Comparison of ENCODE assay signal across 34 mouse cellular contexts in genomic region chr6:113559736-113560135, GRCm38 (mm10). TPM values are rescaled to one million over a fixed set of nuclear protein-coding genes. Genes with fewer than 3 reads are reported as not detected.
DNase-seq lines count a peak whose midpoint lies in the region; ATAC-seq and TF ChIP-seq lines count a peak whose summit lies in the region.
"Had no signal": no experiment of that assay in that cellular context is flagged by ENCODE, and none has a peak within 500 bp of the region (broad histone marks: within the 10 kb centered on the region; RNA-seq: fewer than 3 reads in every experiment).

No protein-coding gene starts in this region.

- H3K4me1 ChIP-seq in hindbrain, postnatal 0 days (ENCODE audit: insufficient read depth, low read length), result no peaks in the 10 kb centered on the region
- H3K4me1 ChIP-seq in hindbrain, embryonic 10.5 days (replicated peaks), result no peaks in the 10 kb centered on the region
- H3K4me1 ChIP-seq in midbrain, embryonic 14.5 days (ENCODE audit: control insufficient read depth, insufficient read depth, low read length), result no peaks in the 10 kb centered on the region
- no peaks in the 10 kb centered on the region for H3K4me1 ChIP-seq in midbrain, embryonic 16.5 days (ENCODE audit: control insufficient read depth, insufficient read depth, low read length)
- H3K4me1 ChIP-seq: heart, embryonic 12.5 days; lung, embryonic 15.5 days; midbrain, embryonic 10.5 days had no signal

- H3K27me3 ChIP-seq in hindbrain, postnatal 0 days (ENCODE audit: insufficient read depth, low read length), result no peaks in the 10 kb centered on the region
- H3K27me3 ChIP-seq in hindbrain, embryonic 10.5 days (ENCODE audit: insufficient read depth, poor library complexity, severe bottlenecking), result no peaks in the 10 kb centered on the region
- no peaks in the 10 kb centered on the region for H3K27me3 ChIP-seq in midbrain, embryonic 14.5 days (ENCODE audit: control insufficient read depth, insufficient read depth, low read length)
- no peaks in the 10 kb centered on the region for H3K27me3 ChIP-seq in midbrain, embryonic 16.5 days (ENCODE audit: control insufficient read depth, insufficient read depth, low read depth, low read length)
- H3K27me3 ChIP-seq: heart, embryonic 12.5 days; limb, embryonic 13.5 days; lung, embryonic 15.5 days had no signal

- no peak overlapping the region for H3K27ac ChIP-seq in hindbrain, postnatal 0 days
- H3K27ac ChIP-seq in hindbrain, embryonic 10.5 days, result no peak overlapping the region
- H3K27ac ChIP-seq in midbrain, embryonic 14.5 days (replicated peaks; ENCODE audit: low read depth, low read length), result no peak overlapping the region
- no peak overlapping the region for H3K27ac ChIP-seq in midbrain, embryonic 16.5 days (ENCODE audit: low read length)
- H3K27ac ChIP-seq: heart, adult 2 months; hindbrain, embryonic 14.5 days; limb, embryonic 13.5 days; lung, embryonic 15.5 days; midbrain, embryonic 10.5 days had no signal

- no peaks in the 10 kb centered on the region for H3K36me3 ChIP-seq in hindbrain, postnatal 0 days (ENCODE audit: insufficient read depth, low read length)
- peaks cover 56% of the 10 kb centered on the region for H3K36me3 ChIP-seq in hindbrain, embryonic 10.5 days
- H3K36me3 ChIP-seq in midbrain, embryonic 14.5 days (ENCODE audit: control insufficient read depth, insufficient read depth, low read length), result no peaks in the 10 kb centered on the region
- H3K36me3 ChIP-seq in midbrain, embryonic 16.5 days (ENCODE audit: control insufficient read depth, insufficient read depth, low read length), result no peaks in the 10 kb centered on the region

- 60% methylated on average over 6 of the region's 6 CpGs for WGBS in hindbrain, postnatal 0 days
- WGBS in hindbrain, embryonic 10.5 days, result 83% methylated on average over 6 of the region's 6 CpGs
- 61% methylated on average over 6 of the region's 6 CpGs for WGBS in midbrain, embryonic 14.5 days
- 52% methylated on average over 6 of the region's 6 CpGs for WGBS in midbrain, embryonic 16.5 days

- no peak overlapping the region for H3K4me3 ChIP-seq in hindbrain, postnatal 0 days (ENCODE audit: low read length)
- no peak overlapping the region for H3K4me3 ChIP-seq in hindbrain, embryonic 10.5 days
- no peak overlapping the region for H3K4me3 ChIP-seq in midbrain, embryonic 14.5 days (replicated peaks; ENCODE audit: low read depth, low read length)
- no peak overlapping the region for H3K4me3 ChIP-seq in midbrain, embryonic 16.5 days (ENCODE audit: low read depth, low read length)
- H3K4me3 ChIP-seq: erythroblast, embryonic 14.5 days; heart, adult 2 months; heart, embryonic 12.5 days; limb, embryonic 13.5 days; lung, embryonic 15.5 days; midbrain, embryonic 10.5 days had no signal

- H3K9me3 ChIP-seq in hindbrain, postnatal 0 days (ENCODE audit: low read length), result no peaks in the 10 kb centered on the region
- H3K9me3 ChIP-seq in hindbrain, embryonic 10.5 days, result no peaks in the 10 kb centered on the region
- no peaks in the 10 kb centered on the region for H3K9me3 ChIP-seq in midbrain, embryonic 14.5 days (ENCODE audit: control insufficient read depth, low read length)
- H3K9me3 ChIP-seq in midbrain, embryonic 16.5 days (replicated peaks; ENCODE audit: control insufficient read depth, low read length, poor library complexity, severe bottlenecking), result no peaks in the 10 kb centered on the region
- H3K9me3 ChIP-seq: heart, embryonic 12.5 days; limb, embryonic 13.5 days; lung, embryonic 15.5 days; midbrain, embryonic 10.5 days had no signal

- no peak overlapping the region for H3K9ac ChIP-seq in hindbrain, postnatal 0 days (replicated peaks; ENCODE audit: low read length)
- no peak overlapping the region for H3K9ac ChIP-seq in midbrain, embryonic 14.5 days (replicated peaks; ENCODE audit: low read length)
- no peak overlapping the region for H3K9ac ChIP-seq in midbrain, embryonic 16.5 days (ENCODE audit: low read depth, low read length)
- H3K9ac ChIP-seq: heart, embryonic 12.5 days; hindbrain, embryonic 14.5 days; limb, embryonic 13.5 days; lung, embryonic 15.5 days had no signal

- no peak for TF ChIP-seq CTCF in hindbrain, postnatal 0 days (IDR thresholded peaks at IDR 0.05; ENCODE audit: low read depth)

- H3K4me2 ChIP-seq in hindbrain, postnatal 0 days (ENCODE audit: low read depth, low read length), result no peak overlapping the region
- no peak overlapping the region for H3K4me2 ChIP-seq in midbrain, embryonic 14.5 days (ENCODE audit: low read length)
- no peak overlapping the region for H3K4me2 ChIP-seq in midbrain, embryonic 16.5 days (ENCODE audit: low read length)
- H3K4me2 ChIP-seq: heart, embryonic 12.5 days; hindbrain, embryonic 14.5 days; limb, embryonic 13.5 days; liver, embryonic 11.5 days; lung, embryonic 15.5 days had no signal

- DNase-seq in hindbrain, postnatal 0 days (ENCODE audit: low spot score), result peak; percentile 4
- no peak for DNase-seq in hindbrain, embryonic 10.5 days (ENCODE audit: low spot score)
- DNase-seq in midbrain, embryonic 14.5 days, result peak; percentile 31
- DNase-seq in R1 (ENCODE audit: low read depth, low spot score), result peak; percentile 51
- DNase-seq in telencephalon, adult 2 months (ENCODE audit: low read depth, low spot score), result peak; percentile 59
- DNase-seq in MN1 (ENCODE audit: low spot score), result no peak
- DNase-seq: adrenal gland, postnatal 25 days; cerebellum, adult 2 months; cerebellum, postnatal 14 days; heart, adult 2 months; heart, postnatal 4 days; kidney, adult 11 months; kidney, postnatal 14 days; retina, postnatal 1 day; thymus, postnatal 4 days had no signal

- no peak for ATAC-seq in hindbrain, postnatal 0 days
- no peak for ATAC-seq in midbrain, embryonic 14.5 days (ENCODE audit: low FRiP score, low TSS enrichment)
- no peak for ATAC-seq in midbrain, embryonic 16.5 days
- ATAC-seq: CD4-positive, CD25-positive, alpha-beta regulatory T cell, adult 4 months; inflammation-experienced regulatory T-cells, adult 6 months had no signal

RNA-seq across cellular contexts. Expression of gene Fancd2, which starts 28.3 kb away (rescaled TPM):
- 3.8 and 4.5 TPM in 2 replicates for total RNA-seq in hindbrain, postnatal 0 days (2014; rRNA removed)
- 2.1 and 2.7 TPM in 2 replicates for polyA plus RNA-seq in hindbrain, postnatal 0 days (2015; fragmentation: Nextera tagmentation; extraction: Ambion mirVana)
- 13.2 and 18.1 TPM in 2 replicates for polyA plus RNA-seq in hindbrain, embryonic 10.5 days (2016; fragmentation: Nextera tagmentation; extraction: Ambion mirVana)
- 2.1 and 3.7 TPM in 2 replicates for polyA plus RNA-seq in midbrain, embryonic 14.5 days (2014; fragmentation: Nextera tagmentation; extraction: Ambion mirVana)
- 1.4 and 1.8 TPM in 2 replicates for polyA plus RNA-seq in midbrain, embryonic 16.5 days (2015; fragmentation: Nextera tagmentation; extraction: Ambion mirVana)

RNA-seq across cellular contexts. Expression of gene Emc3, which starts 28.3 kb away (rescaled TPM):
- total RNA-seq in hindbrain, postnatal 0 days (2014; rRNA removed), result 81.0 and 86.8 TPM in 2 replicates
- polyA plus RNA-seq in hindbrain, postnatal 0 days (2015; fragmentation: Nextera tagmentation; extraction: Ambion mirVana), result 120 and 124 TPM in 2 replicates
- 79.0 and 81.8 TPM in 2 replicates for polyA plus RNA-seq in hindbrain, embryonic 10.5 days (2016; fragmentation: Nextera tagmentation; extraction: Ambion mirVana)
- 91.9 and 100 TPM in 2 replicates for polyA plus RNA-seq in midbrain, embryonic 14.5 days (2014; fragmentation: Nextera tagmentation; extraction: Ambion mirVana)
- 112 and 116 TPM in 2 replicates for polyA plus RNA-seq in midbrain, embryonic 16.5 days (2015; fragmentation: Nextera tagmentation; extraction: Ambion mirVana)

RNA-seq across cellular contexts. Expression of gene Fancd2os, which starts 40.8 kb away (rescaled TPM):
- total RNA-seq in hindbrain, postnatal 0 days (2014; rRNA removed), result 0.54 TPM in 1 of 2 replicates, not detected in the other
- polyA plus RNA-seq in hindbrain, postnatal 0 days (2015; fragmentation: Nextera tagmentation; extraction: Ambion mirVana), result not detected in 2 replicates
- polyA plus RNA-seq in hindbrain, embryonic 10.5 days (2016; fragmentation: Nextera tagmentation; extraction: Ambion mirVana), result 0.20 and 0.21 TPM in 2 replicates
- polyA plus RNA-seq in midbrain, embryonic 14.5 days (2014; fragmentation: Nextera tagmentation; extraction: Ambion mirVana), result not detected in 2 replicates
- not detected in 2 replicates for polyA plus RNA-seq in midbrain, embryonic 16.5 days (2015; fragmentation: Nextera tagmentation; extraction: Ambion mirVana)
- total RNA-seq: gastrocnemius, adult 8-10 months; gastrocnemius, postnatal 4 days; heart, adult 2 months; heart, postnatal 4 days; megakaryocyte progenitor cell, adult 5-6 weeks; monocyte, adult 5-6 weeks had no signal
- polyA plus RNA-seq: CD4-positive, CD25-positive, alpha-beta regulatory T cell, adult 4 months; cerebellum, adult 2 months; embryonic facial prominence, embryonic 14.5 days; erythroblast, embryonic 14.5 days; forebrain, embryonic 11.5 days; heart, adult 2 months; heart, embryonic 12.5 days; heart, postnatal 0 days; hindbrain, embryonic 14.5 days; inflammation-experienced regulatory T-cells, adult 6 months; limb, embryonic 13.5 days; liver, embryonic 16.5 days; lung, embryonic 15.5 days; neural tube, embryonic 14.5 days had no signal

RNA-seq across cellular contexts. Expression of gene Brk1, which starts 44.8 kb away (rescaled TPM):
- 179 and 211 TPM in 2 replicates for total RNA-seq in hindbrain, postnatal 0 days (2014; rRNA removed)
- polyA plus RNA-seq in hindbrain, postnatal 0 days (2015; fragmentation: Nextera tagmentation; extraction: Ambion mirVana), result 295 TPM in 2 replicates
- 209 and 225 TPM in 2 replicates for polyA plus RNA-seq in hindbrain, embryonic 10.5 days (2016; fragmentation: Nextera tagmentation; extraction: Ambion mirVana)
- polyA plus RNA-seq in midbrain, embryonic 14.5 days (2014; fragmentation: Nextera tagmentation; extraction: Ambion mirVana), result 258 and 280 TPM in 2 replicates
- 227 and 250 TPM in 2 replicates for polyA plus RNA-seq in midbrain, embryonic 16.5 days (2015; fragmentation: Nextera tagmentation; extraction: Ambion mirVana)

RNA-seq across cellular contexts. Expression of gene Prrt3, which starts 58.0 kb away (rescaled TPM):
- total RNA-seq in hindbrain, postnatal 0 days (2014; rRNA removed), result 40.4 and 41.7 TPM in 2 replicates
- polyA plus RNA-seq in hindbrain, postnatal 0 days (2015; fragmentation: Nextera tagmentation; extraction: Ambion mirVana), result 15.7 and 15.8 TPM in 2 replicates
- polyA plus RNA-seq in hindbrain, embryonic 10.5 days (2016; fragmentation: Nextera tagmentation; extraction: Ambion mirVana), result 1.8 TPM in 2 replicates
- 8.2 and 10.6 TPM in 2 replicates for polyA plus RNA-seq in midbrain, embryonic 14.5 days (2014; fragmentation: Nextera tagmentation; extraction: Ambion mirVana)
- polyA plus RNA-seq in midbrain, embryonic 16.5 days (2015; fragmentation: Nextera tagmentation; extraction: Ambion mirVana), result 13.5 and 14.4 TPM in 2 replicates
- total RNA-seq: gastrocnemius, adult 8-10 months; heart, adult 2 months; heart, postnatal 4 days; megakaryocyte progenitor cell, adult 5-6 weeks; monocyte, adult 5-6 weeks had no signal
- polyA plus RNA-seq: CD4-positive, CD25-positive, alpha-beta regulatory T cell, adult 4 months; erythroblast, embryonic 14.5 days; heart, adult 2 months had no signal

Comparison
In these comparisons a context has a peak if more than half of its experiments do, and no peak if none do; other contexts are left out.
1. DNase-seq: peak in hindbrain, postnatal 0 days (single experiment), midbrain, embryonic 14.5 days (single experiment), R1 (single experiment) and telencephalon, adult 2 months (single experiment); none in hindbrain, embryonic 10.5 days (single experiment) and MN1 (single experiment).